Mouse (Mus musculus) mammary gland, adult 2 months (tissue): Measurements from ENCODE around the gene Slc38a5. TPM values are rescaled to one million over a fixed set of nuclear protein-coding genes. Genes with fewer than 3 reads are reported as not detected.

ENCODE experiments used
- polyA plus RNA-seq: library from polyadenylated mRNA; depleted of rRNA; stranded (reverse); fragments of >200 nt; gene quantifications from 2 replicates; pipeline ENCODE4 v1.2.3, GENCODE M21; 2012; ENCODE audit warnings: low replicate concordance; rRNA removed

Gene Slc38a5
- 0.11 and 0.23 TPM in 2 replicates for polyA plus RNA-seq

GRCm38 (mm10) chrX:8271083-8271820 is at the start of gene Slc38a5:
TSS of gene Slc38a5 (plus strand) at chrX:8271133.

GRCm38 (mm10) chrX:8252334-8253285 is 18.3 kb upstream of the Slc38a5 start, which contains the start of gene Ftsj1:
TSS of gene Ftsj1 (minus strand) at chrX:8252406.

GRCm38 (mm10) chrX:8327124-8327523 is 56.2 kb downstream of the Slc38a5 start, which contains the start of gene Ssxb10:
TSS of gene Ssxb10 (plus strand) at chrX:8327424.

Other genes with a start within 250 kb of the Slc38a5 start
- gene Suv39h1, start 196.4 kb upstream of the Slc38a5 start, polyA plus RNA-seq: 10.0 and 14.5 TPM in 2 replicates
- gene Was, start 180.6 kb upstream of the Slc38a5 start, polyA plus RNA-seq: 17.7 and 40.1 TPM in 2 replicates
- gene Wdr13, start 138.2 kb upstream of the Slc38a5 start, polyA plus RNA-seq: 84.1 and 145 TPM in 2 replicates
- gene Rbm3, start 125.3 kb upstream of the Slc38a5 start, polyA plus RNA-seq: 59.0 and 77.2 TPM in 2 replicates
- 17.8 and 27.4 TPM in 2 replicates for gene Tbc1d25, start 95.0 kb upstream of the Slc38a5 start, polyA plus RNA-seq
- 101 and 104 TPM in 2 replicates for gene Ebp, start 77.6 kb upstream of the Slc38a5 start, polyA plus RNA-seq
- 39.5 and 42.5 TPM in 2 replicates for gene Porcn, start 64.6 kb upstream of the Slc38a5 start, polyA plus RNA-seq
- 28.8 and 40.2 TPM in 2 replicates for gene Ftsj1, start 18.7 kb upstream of the Slc38a5 start, polyA plus RNA-seq
- gene Ssxb10, start 56.3 kb downstream of the Slc38a5 start, polyA plus RNA-seq: not detected in 2 replicates
- gene Ssxb9, start 95.8 kb downstream of the Slc38a5 start, polyA plus RNA-seq: not detected in 2 replicates
- not detected in 2 replicates for gene Ssxb1, start 142.2 kb downstream of the Slc38a5 start, polyA plus RNA-seq
- gene Ssxb2, start 190.6 kb downstream of the Slc38a5 start, polyA plus RNA-seq: not detected in 2 replicates